Mouse (Mus musculus) liver, embryonic 15.5 days (tissue): ENCODE measurements around the gene Adra1d. TPM values are rescaled to one million over a fixed set of nuclear protein-coding genes. Genes with fewer than 3 reads are reported as not detected.
A peak's percentile ranks its signal among the peaks of the same experiment; 100 is the strongest.

ENCODE experiments used
- ATAC-seq: fragments of 200-750 bp; cut with Nextera tagmentation; 2 replicates; pipeline ENCODE4 v1.8.0; 2017; ENCODE audit warnings: moderate number of reproducible peaks, mild to moderate bottlenecking, moderate library complexity; ENCODE audit not compliant: insufficient read depth
- H3K27ac ChIP-seq: fragments of 300-500 bp; sonication (generic); replicated peaks from 2 replicates; pipeline ENCODE4 v1.5.1; 2015; ENCODE audit warnings: mild to moderate bottlenecking, inconsistent platforms
- H3K27me3 ChIP-seq: fragments of 300-500 bp; sonication (generic); 2 replicates; pipeline ENCODE4 v1.6.1; 2015; ENCODE audit warnings: mild to moderate bottlenecking, inconsistent platforms
- H3K36me3 ChIP-seq: fragments of 300-500 bp; sonication (generic); replicated peaks from 2 replicates; pipeline ENCODE4 v1.6.1; 2015; ENCODE audit warnings: moderate library complexity, mild to moderate bottlenecking, inconsistent platforms
- H3K4me1 ChIP-seq: fragments of 300-500 bp; sonication (generic); replicated peaks from 2 replicates; pipeline ENCODE4 v1.6.1; 2015; ENCODE audit warnings: inconsistent platforms
- H3K4me2 ChIP-seq: fragments of 300-500 bp; sonication (generic); 2 replicates; pipeline ENCODE4 v1.6.1; 2015; ENCODE audit warnings: moderate library complexity, mild to moderate bottlenecking, inconsistent platforms
- H3K4me3 ChIP-seq: fragments of 300-500 bp; sonication (generic); replicated peaks from 2 replicates; pipeline ENCODE4 v1.5.1; 2015; ENCODE audit warnings: mild to moderate bottlenecking, inconsistent platforms
- H3K9ac ChIP-seq: fragments of 300-500 bp; sonication (generic); 2 replicates; pipeline ENCODE4 v1.6.1; 2015; ENCODE audit warnings: moderate library complexity, mild to moderate bottlenecking, inconsistent platforms
- H3K9me3 ChIP-seq: fragments of 300-500 bp; sonication (generic); replicated peaks from 2 replicates; pipeline ENCODE4 v1.6.1; 2016; ENCODE audit warnings: inconsistent platforms
- WGBS: fragments of 180-500 bp; shearing (Covaris S2); methylation state at CpG from one replicate; pipeline ENCODE4 v1.1.7; 2015; ENCODE audit warnings: mixed read lengths; ENCODE audit not compliant: insufficient replicate concordance; 5-methylcytosine and 5-hydroxymethylcytosine counted together
- polyA plus RNA-seq: library from polyadenylated mRNA; unstranded; fragments of >200 nt; fragmentation: Nextera tagmentation; extraction: Ambion mirVana; gene quantifications from 2 replicates; pipeline ENCODE4 v1.2.1, GENCODE M21; 2015

The Adra1d gene
- polyA plus RNA-seq, 1 experiment from 2014 or later: 0.41 TPM

GRCm38 (mm10) chr2:131538341-131538740 lies 23.7 kb downstream of the Adra1d start:
- H3K36me3 ChIP-seq: no peaks in the 10 kb centered on the region
- no peaks in the 10 kb centered on the region for H3K4me1 ChIP-seq
- H3K4me2 ChIP-seq: no peak overlapping the region
- no peak overlapping the region for H3K9ac ChIP-seq
- ATAC-seq: no peak
- H3K27me3 ChIP-seq: 0 out of 2 replicates have a peak, but pooled peaks cover 14% of the 10 kb centered on the region
- no peak overlapping the region for H3K27ac ChIP-seq
- H3K9me3 ChIP-seq: no peaks in the 10 kb centered on the region
- H3K4me3 ChIP-seq: no peak overlapping the region
- 62% methylated on average over 7 of the region's 7 CpGs for WGBS

- ATAC-seq: no peak
Observed at GRCm38 (mm10) chr2:131535168-131535567, 26.9 kb downstream of the Adra1d start.

GRCm38 (mm10) chr2:131531271-131531670 lies 30.8 kb downstream of the Adra1d start:
- peaks cover 14% of the 10 kb centered on the region for H3K27me3 ChIP-seq

More at GRCm38 (mm10) chr2:131535168-131535567, 26.9 kb downstream of the Adra1d start:
- H3K4me2 ChIP-seq: no peak overlapping the region
- no peaks in the 10 kb centered on the region for H3K36me3 ChIP-seq
- H3K4me1 ChIP-seq: peaks cover 5% of the 10 kb centered on the region; the same call in 1 of the 2 replicates
- 56% methylated on average over 5 of the region's 5 CpGs for WGBS
- no peak overlapping the region for H3K4me3 ChIP-seq
- no peaks in the 10 kb centered on the region for H3K9me3 ChIP-seq
- H3K27ac ChIP-seq: no peak overlapping the region
- no peak overlapping the region for H3K9ac ChIP-seq
- H3K27me3 ChIP-seq: peaks cover 11% of the 10 kb centered on the region

GRCm38 (mm10) chr2:131530623-131531008 lies 31.5 kb downstream of the Adra1d start:
- Histone ChIP-seq H3K4me2 (no peak overlapping the region), H3K27me3 (peaks cover 14% of the 10 kb centered on the region), H3K9ac (no peak overlapping the region), H3K27ac (no peak overlapping the region), H3K4me3 (no peak overlapping the region), H3K9me3 (no peaks in the 10 kb centered on the region), H3K36me3 (peaks cover 11% of the 10 kb centered on the region; the same call in 1 of the 2 replicates), H3K4me1 (peaks cover 9% of the 10 kb centered on the region)
- ATAC-seq: peak; percentile 38; the same call in 1 of the 2 replicates
- 17% methylated on average over 9 of the region's 9 CpGs for whole genome bisulfite sequencing

More at GRCm38 (mm10) chr2:131531271-131531670, 30.8 kb downstream of the Adra1d start:
- 74% methylated on average over 7 of the region's 7 CpGs for WGBS
- H3K9ac ChIP-seq: no peak overlapping the region
- H3K27ac ChIP-seq: no peak overlapping the region
- H3K4me2 ChIP-seq: no peak overlapping the region
- no peak overlapping the region for H3K4me3 ChIP-seq
- H3K36me3 ChIP-seq: peaks cover 5% of the 10 kb centered on the region; the same call in 1 of the 2 replicates
- ATAC-seq: no peak
- no peaks in the 10 kb centered on the region for H3K9me3 ChIP-seq
- H3K4me1 ChIP-seq: peaks cover 9% of the 10 kb centered on the region

GRCm38 (mm10) chr2:131529898-131530622 lies 32.0 kb downstream of the Adra1d start:
- H3K9ac ChIP-seq: no peak overlapping the region
- no peak overlapping the region for H3K27ac ChIP-seq
- H3K4me3 ChIP-seq: no peak overlapping the region
- H3K4me2 ChIP-seq: no peak overlapping the region
- WGBS: 29% methylated on average over 11 of the region's 11 CpGs
- H3K27me3 ChIP-seq: peaks cover 14% of the 10 kb centered on the region
- no peak for ATAC-seq
- H3K4me1 ChIP-seq: peaks cover 9% of the 10 kb centered on the region
- peaks cover 16% of the 10 kb centered on the region for H3K36me3 ChIP-seq
- H3K9me3 ChIP-seq: no peaks in the 10 kb centered on the region

- Histone ChIP-seq H3K4me2 (no peak overlapping the region), H3K27me3 (peaks cover 3% of the 10 kb centered on the region; the same call in 1 of the 2 replicates), H3K9me3 (no peaks in the 10 kb centered on the region), H3K9ac (no peak overlapping the region), H3K4me3 (no peak overlapping the region), H3K36me3 (peaks cover 44% of the 10 kb centered on the region), H3K27ac (no peak overlapping the region), H3K4me1 (peaks cover 9% of the 10 kb centered on the region)
- WGBS: 40% methylated on average over 3 of the region's 3 CpGs
- ATAC-seq: no peak
Observed at GRCm38 (mm10) chr2:131527061-131527460, 35.0 kb downstream of the Adra1d start.

- Histone ChIP-seq H3K4me3 (no peak overlapping the region), H3K27ac (no peak overlapping the region), H3K4me2 (no peak overlapping the region), H3K9me3 (no peaks in the 10 kb centered on the region), H3K36me3 (peaks cover 88% of the 10 kb centered on the region), H3K9ac (no peak overlapping the region), H3K4me1 (peaks cover 29% of the 10 kb centered on the region), H3K27me3 (no peaks in the 10 kb centered on the region)
- no peak for ATAC-seq
- 96% methylated on average over 19 of the region's 19 CpGs for WGBS
Observed at GRCm38 (mm10) chr2:131520743-131521142, 41.3 kb downstream of the Adra1d start.

GRCm38 (mm10) chr2:131518790-131519189 lies 43.3 kb downstream of the Adra1d start:
- H3K27me3 ChIP-seq: no peaks in the 10 kb centered on the region
- no peak overlapping the region for H3K9ac ChIP-seq
- ATAC-seq: peak; percentile 93
- peaks cover 42% of the 10 kb centered on the region for H3K4me1 ChIP-seq
- H3K4me2 ChIP-seq: peak overlapping the region; percentile 50
- H3K9me3 ChIP-seq: no peaks in the 10 kb centered on the region
- 0 out of 2 replicates have a peak overlapping the region, but pooled peaks have one; percentile 4 for H3K4me3 ChIP-seq
- H3K27ac ChIP-seq: peak overlapping the region; percentile 81
- H3K36me3 ChIP-seq: peaks cover 88% of the 10 kb centered on the region
- 5% methylated on average over 3 of the region's 3 CpGs for WGBS

GRCm38 (mm10) chr2:131517550-131517949 lies 44.5 kb downstream of the Adra1d start:
- H3K4me1 ChIP-seq: peaks cover 54% of the 10 kb centered on the region
- H3K4me2 ChIP-seq: no peak overlapping the region
- H3K36me3 ChIP-seq: peaks cover 81% of the 10 kb centered on the region

GRCm38 (mm10) chr2:131514055-131514621 lies 47.9 kb downstream of the Adra1d start:
- Histone ChIP-seq H3K4me3 (no peak overlapping the region), H3K27me3 (no peaks in the 10 kb centered on the region), H3K4me2 (no peak overlapping the region), H3K4me1 (peaks cover 66% of the 10 kb centered on the region), H3K36me3 (peaks cover 58% of the 10 kb centered on the region), H3K9me3 (no peaks in the 10 kb centered on the region), H3K27ac (no peak overlapping the region), H3K9ac (no peak overlapping the region)
- 57% methylated on average over 4 of the region's 4 CpGs for WGBS
- ATAC-seq: no peak

More at GRCm38 (mm10) chr2:131517550-131517949, 44.5 kb downstream of the Adra1d start:
- WGBS: 80% methylated on average over 4 of the region's 4 CpGs
- no peaks in the 10 kb centered on the region for H3K27me3 ChIP-seq
- H3K4me3 ChIP-seq: no peak overlapping the region
- peak overlapping the region; percentile 81; the same call in 1 of the 2 replicates for H3K27ac ChIP-seq
- no peaks in the 10 kb centered on the region for H3K9me3 ChIP-seq
- H3K9ac ChIP-seq: no peak overlapping the region
- ATAC-seq: no peak

GRCm38 (mm10) chr2:131513477-131513876 lies 48.6 kb downstream of the Adra1d start:
- H3K4me3 ChIP-seq: no peak overlapping the region
- no peaks in the 10 kb centered on the region for H3K27me3 ChIP-seq
- H3K4me1 ChIP-seq: peaks cover 66% of the 10 kb centered on the region
- no peak overlapping the region for H3K27ac ChIP-seq
- H3K4me2 ChIP-seq: no peak overlapping the region
- WGBS: 41% methylated on average over 2 of the region's 2 CpGs
- no peaks in the 10 kb centered on the region for H3K9me3 ChIP-seq
- H3K9ac ChIP-seq: no peak overlapping the region
- no peak for ATAC-seq
- H3K36me3 ChIP-seq: peaks cover 55% of the 10 kb centered on the region
